Mouse (Mus musculus) C2C12 (cell line): ENCODE data around the gene Lrmda.

Source experiments
- CEBPB ChIP-seq: IDR thresholded peaks from one replicate; pipeline ENCODE4 v1.6.1; 2011; ENCODE audit warnings: low read depth, mild to moderate bottlenecking, control low read depth, moderate library complexity
- CTCF ChIP-seq: IDR thresholded peaks from one replicate; pipeline ENCODE4 v1.5.1; 2011; ENCODE audit not compliant: control insufficient read depth, insufficient read depth, insufficient read length
- FOSL1 ChIP-seq: IDR thresholded peaks from one replicate; pipeline ENCODE4 v1.8.0; 2011; ENCODE audit warnings: mild to moderate bottlenecking, low read length; ENCODE audit not compliant: poor library complexity, insufficient read depth, severe bottlenecking
- MAX ChIP-seq: IDR thresholded peaks from one replicate; pipeline ENCODE4 v1.6.1; 2011; ENCODE audit warnings: mild to moderate bottlenecking, control low read depth
- MYOD1 ChIP-seq: IDR thresholded peaks from one replicate; pipeline ENCODE4 v1.6.1; 2011; ENCODE audit warnings: low read depth; ENCODE audit not compliant: control insufficient read depth, insufficient read length
- MYOG ChIP-seq: IDR thresholded peaks from one replicate; pipeline ENCODE4 v1.6.1; 2011; ENCODE audit not compliant: control insufficient read depth, insufficient read length; ENCODE audit errors: extremely low read depth
- USF1 ChIP-seq: IDR thresholded peaks from one replicate; pipeline ENCODE4 v1.6.1; 2011; ENCODE audit warnings: low read depth, mild to moderate bottlenecking, control low read depth, moderate library complexity

DNA sequence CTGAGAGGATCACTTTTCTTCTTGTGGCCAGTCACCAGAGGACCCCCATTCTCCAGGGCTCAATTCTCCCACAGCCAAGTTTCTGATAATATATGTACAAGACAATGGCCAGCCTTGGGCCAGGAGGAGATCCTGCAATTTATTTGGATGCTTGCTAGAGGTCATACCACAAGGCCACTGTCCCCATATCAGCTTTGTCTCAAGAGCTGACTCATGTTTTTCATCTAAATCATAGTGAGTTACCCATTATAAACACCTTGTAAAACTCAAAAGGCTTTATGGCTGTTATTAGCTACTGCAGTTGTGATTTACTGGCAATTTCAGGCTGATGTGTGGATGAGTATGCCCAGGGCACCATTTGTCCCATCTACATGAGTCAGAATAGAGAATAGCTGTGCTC, 600.7 kb downstream of the Lrmda start:
- TF ChIP-seq MYOG: no peak
- TF ChIP-seq CTCF: no peak
- TF ChIP-seq MYOD1: peak; percentile 11
- TF ChIP-seq USF1: no peak
- no peak for TF ChIP-seq MAX
- TF ChIP-seq CEBPB: no peak
- no peak for TF ChIP-seq FOSL1
